Mouse (Mus musculus) liver, postnatal 0 days (tissue): ENCODE results near the gene Myadml2.

Experiments
- CTCF ChIP-seq: sonication (generic); IDR thresholded peaks from 2 replicates; pipeline ENCODE4 v1.5.1; 2016; ENCODE audit warnings: antibody characterized with exemption, low read depth
- EP300 ChIP-seq: IDR thresholded peaks from 2 replicates; pipeline ENCODE4 v1.6.1; 2016; ENCODE audit warnings: antibody characterized with exemption, low read depth, mild to moderate bottlenecking

GRCm38 (mm10) chr11:120622805-120623204 lies 25.2 kb downstream of the Myadml2 start:
- TF ChIP-seq CTCF (no peak), EP300 (no peak)
